Mouse (Mus musculus) MEL (cell line): ENCODE measurements around the gene Prpsap1. TPM values are rescaled to one million over a fixed set of nuclear protein-coding genes. Genes with fewer than 3 reads are reported as not detected.

Experiments
- DNase-seq: peaks from one replicate; pipeline ENCODE4 v3.0.0; 2011; ENCODE audit warnings: low read depth, low spot score
- H3K27ac ChIP-seq: 2 replicates; pipeline ENCODE4 v1.5.1; 2012; ENCODE audit warnings: low read depth, mild to moderate bottlenecking, control low read depth, low read length, moderate library complexity; ENCODE audit not compliant: control insufficient read depth
- H3K27me3 ChIP-seq, 2 experiments: fragments of 150-350 bp in 1 of 2; sonication (generic) in 1 of 2; 2 replicates each; pipeline ENCODE4 v1.6.1; 2012; ENCODE audit warnings: low read length in 2 of 2, mild to moderate bottlenecking in 2 of 2, improper control_type of control experiment in 1 of 2, moderate library complexity in 1 of 2; ENCODE audit not compliant: insufficient read depth in 2 of 2, control insufficient read depth in 1 of 2
- H3K36me3 ChIP-seq, 2 experiments: 2 replicates each; pipeline ENCODE4 v1.6.1; 2012 to 2014; ENCODE audit warnings: low read length in 2 of 2, improper control_type of control experiment in 1 of 2, inconsistent platforms in 1 of 2, mild to moderate bottlenecking in 1 of 2; ENCODE audit not compliant: insufficient read depth in 2 of 2, control insufficient read depth in 1 of 2
- H3K4me1 ChIP-seq, 2 experiments: fragments of 150-350 bp in 1 of 2; sonication (generic) in 1 of 2; 2 replicates each; pipeline ENCODE4 v1.6.1; 2012; ENCODE audit warnings: low read length in 2 of 2, improper control_type of control experiment in 1 of 2, mild to moderate bottlenecking in 1 of 2; ENCODE audit not compliant: insufficient read depth in 2 of 2, control insufficient read depth in 1 of 2
- H3K4me3 ChIP-seq, 2 experiments: fragments of 150-350 bp in 1 of 2; sonication (generic) in 1 of 2; 2 replicates each; pipeline ENCODE4 v1.5.1; 2012; ENCODE audit warnings: low read depth in 2 of 2, low read length in 2 of 2, mild to moderate bottlenecking in 2 of 2, moderate library complexity in 2 of 2, control low read depth in 1 of 2, improper control_type of control experiment in 1 of 2; ENCODE audit not compliant: control insufficient read depth in 1 of 2, insufficient read depth in 1 of 2
- H3K79me2 ChIP-seq: 2 replicates; pipeline ENCODE4 v1.6.1; 2012; ENCODE audit warnings: mild to moderate bottlenecking, low read length, moderate library complexity; ENCODE audit not compliant: control insufficient read depth, poor library complexity, insufficient read depth
- H3K9ac ChIP-seq: 2 replicates; pipeline ENCODE4 v1.6.1; 2012; ENCODE audit warnings: low read depth, mild to moderate bottlenecking, control low read depth, low read length, moderate library complexity; ENCODE audit not compliant: control insufficient read depth, poor library complexity, severe bottlenecking
- H3K9me3 ChIP-seq: fragments of 150-350 bp; sonication (generic); replicated peaks from 2 replicates; pipeline ENCODE4 v1.6.1; 2012; ENCODE audit warnings: mild to moderate bottlenecking, low read length, improper control_type of control experiment, moderate library complexity; ENCODE audit not compliant: insufficient read depth
- CHD2 ChIP-seq: IDR thresholded peaks from 2 replicates; pipeline ENCODE4 v1.6.1; 2011; ENCODE audit warnings: low read length, improper control_type of control experiment
- CTCF ChIP-seq, 3 experiments: IDR thresholded peaks in 2 of 3; conservative IDR thresholded peaks in 1 of 3; 2 replicates each; pipeline ENCODE4 v1.5.1; 2011 to 2012; ENCODE audit warnings: low read length in 3 of 3, low read depth in 2 of 3, mild to moderate bottlenecking in 2 of 3, improper control_type of control experiment in 1 of 3, inconsistent platforms in 1 of 3, mixed read lengths in 1 of 3, moderate library complexity in 1 of 3; ENCODE audit not compliant: control insufficient read depth in 1 of 3, insufficient read depth in 1 of 3, poor library complexity in 1 of 3, severe bottlenecking in 1 of 3
- ETS1 ChIP-seq: IDR thresholded peaks from 2 replicates; pipeline ENCODE4 v1.6.1; 2012; ENCODE audit warnings: low read depth, mild to moderate bottlenecking, inconsistent platforms, low read length, improper control_type of control experiment, moderate library complexity
- HCFC1 ChIP-seq: IDR thresholded peaks from 2 replicates; pipeline ENCODE4 v1.6.1; 2012; ENCODE audit warnings: low read depth, mild to moderate bottlenecking, inconsistent platforms, low read length, improper control_type of control experiment, moderate library complexity
- MAFK ChIP-seq: IDR thresholded peaks from 2 replicates; pipeline ENCODE4 v1.6.1; 2011; ENCODE audit warnings: low read depth, mild to moderate bottlenecking, low read length, improper control_type of control experiment, borderline replicate concordance
- MAZ ChIP-seq: IDR thresholded peaks from 2 replicates; pipeline ENCODE4 v1.6.1; 2012; ENCODE audit warnings: low read depth, mild to moderate bottlenecking, inconsistent platforms, low read length, improper control_type of control experiment
- MXI1 ChIP-seq: IDR thresholded peaks from 2 replicates; pipeline ENCODE4 v1.6.1; 2011; ENCODE audit warnings: mild to moderate bottlenecking, low read depth, low read length, improper control_type of control experiment
- MYB ChIP-seq: IDR thresholded peaks from 2 replicates; pipeline ENCODE4 v1.6.1; 2011; ENCODE audit warnings: mild to moderate bottlenecking, low read depth, low read length, improper control_type of control experiment
- NELFE ChIP-seq: IDR thresholded peaks from 2 replicates; pipeline ENCODE4 v1.6.1; 2011; ENCODE audit warnings: low read depth, low read length, improper control_type of control experiment
- NRF1 ChIP-seq: IDR thresholded peaks from 2 replicates; pipeline ENCODE4 v1.6.1; 2014; ENCODE audit warnings: low read depth, mild to moderate bottlenecking, inconsistent platforms, low read length, improper control_type of control experiment, moderate library complexity; ENCODE audit not compliant: poor library complexity, insufficient read depth, severe bottlenecking
- POLR2A ChIP-seq, 2 experiments: IDR thresholded peaks; 2 replicates each; pipeline ENCODE4 v1.6.1; 2011 to 2012; ENCODE audit warnings: low read length in 2 of 2, mild to moderate bottlenecking in 2 of 2, control low read depth in 1 of 2, improper control_type of control experiment in 1 of 2, low read depth in 1 of 2, moderate library complexity in 1 of 2; ENCODE audit not compliant: control insufficient read depth in 1 of 2, insufficient read depth in 1 of 2, poor library complexity in 1 of 2
- POLR2AphosphoS5 ChIP-seq: IDR thresholded peaks from 2 replicates; pipeline ENCODE4 v1.6.1; 2012; ENCODE audit warnings: low read depth, borderline replicate concordance, mild to moderate bottlenecking, inconsistent platforms, low read length, moderate library complexity, mixed read lengths
- RAD21 ChIP-seq: IDR thresholded peaks from 2 replicates; pipeline ENCODE4 v1.6.1; 2011; ENCODE audit warnings: mild to moderate bottlenecking, low read depth, low read length, improper control_type of control experiment
- RCOR1 ChIP-seq: IDR thresholded peaks from 2 replicates; pipeline ENCODE4 v1.6.1; 2012; ENCODE audit warnings: low read depth, mild to moderate bottlenecking, inconsistent platforms, low read length, improper control_type of control experiment
- SIN3A ChIP-seq: IDR thresholded peaks from 2 replicates; pipeline ENCODE4 v1.6.1; 2012; ENCODE audit warnings: low read length, improper control_type of control experiment, inconsistent platforms
- SMC3 ChIP-seq: IDR thresholded peaks from 2 replicates; pipeline ENCODE4 v1.6.1; 2011; ENCODE audit warnings: low read depth, low read length, improper control_type of control experiment
- TCF12 ChIP-seq: IDR thresholded peaks from 2 replicates; pipeline ENCODE4 v1.6.1; 2014; ENCODE audit warnings: low read depth, mild to moderate bottlenecking, inconsistent platforms, low read length, improper control_type of control experiment, moderate library complexity
- ZC3H11A ChIP-seq: IDR thresholded peaks from 2 replicates; pipeline ENCODE4 v1.6.1; 2012; ENCODE audit warnings: low read depth, mild to moderate bottlenecking, inconsistent platforms, low read length, improper control_type of control experiment
- ZKSCAN1 ChIP-seq: IDR thresholded peaks from 2 replicates; pipeline ENCODE4 v1.6.1; 2012; ENCODE audit warnings: low read depth, mild to moderate bottlenecking, inconsistent platforms, low read length, improper control_type of control experiment, moderate library complexity
- ZMIZ1 ChIP-seq: IDR thresholded peaks from 2 replicates; pipeline ENCODE4 v1.6.1; 2012; ENCODE audit warnings: low read depth, mild to moderate bottlenecking, inconsistent platforms, low read length, improper control_type of control experiment, moderate library complexity
- polyA plus RNA-seq, 2 experiments: library from polyadenylated mRNA; stranded (reverse) in 1 of 2; unstranded in 1 of 2; fragments of >175 nt in 1 of 2; fragments of >200 nt in 1 of 2; gene quantifications; 2 replicates each; pipeline versions ENCODE4 v1.2.1 to v1.2.4; 2012; ENCODE audit warnings: low replicate concordance in 2 of 2, low read depth in 1 of 2; ENCODE audit not compliant: insufficient read length in 2 of 2, insufficient read depth in 1 of 2, missing spikeins in 1 of 2
- total RNA-seq: library from RNA; depleted of rRNA; stranded (reverse); fragments of 300-350 nt; gene quantifications from 2 replicates; pipeline ENCODE4 v1.2.3, GENCODE M21; 2012

Gene Prpsap1
- total and polyA plus RNA-seq, 3 experiments, result 112 to 155 TPM; not detected in 1

DNA sequence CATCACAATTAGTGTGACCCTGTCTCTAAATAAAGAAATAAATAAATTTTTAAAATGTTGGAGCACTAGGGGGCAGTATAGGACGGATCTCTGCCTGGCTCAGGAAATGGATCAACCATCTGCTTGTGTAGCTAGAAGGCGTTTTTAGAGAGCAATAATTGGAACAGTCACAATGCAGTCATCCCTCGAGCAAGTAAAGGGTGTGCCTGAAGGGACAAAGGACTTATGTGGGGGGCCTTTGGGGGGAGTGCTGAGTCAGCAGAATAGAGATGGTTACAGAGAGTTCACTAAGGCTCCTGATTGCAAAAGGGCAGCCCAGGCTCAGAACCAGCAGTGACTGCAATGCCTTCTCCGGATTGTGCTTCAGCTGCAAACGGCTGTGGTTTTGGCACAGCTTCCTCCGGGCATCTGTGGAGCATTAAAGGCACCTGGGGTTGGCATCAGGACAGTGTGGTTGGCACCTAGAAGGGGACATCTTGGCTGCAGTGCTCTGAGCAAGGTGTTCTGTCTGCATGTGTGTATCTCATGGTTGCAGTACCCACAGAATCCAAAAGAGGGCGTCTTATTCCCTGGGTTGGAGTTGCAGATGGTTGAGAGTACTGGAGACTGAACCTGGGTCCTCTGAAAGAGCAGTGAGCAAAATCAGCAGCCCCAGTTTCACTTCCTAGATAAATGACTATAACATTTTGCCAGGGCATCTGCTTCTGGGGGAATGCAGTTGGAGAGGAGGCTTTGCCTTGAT is 7.2 kb upstream of the Prpsap1 start:
- Histone ChIP-seq H3K9ac (peak overlapping the region; percentile 37), H3K4me3 (peak overlapping the region in 1 of 2 experiments; percentile 17; a peak in 2 of 4 replicates), H3K27ac (peak overlapping the region; percentile 34), H3K27me3 (no peaks in the 10 kb centered on the region), H3K4me1 (peaks cover 10 to 38% of the 10 kb centered on the region in 2 experiments), H3K9me3 (no peaks in the 10 kb centered on the region), H3K79me2 (no peaks in the 10 kb centered on the region; the same call in 1 of the 2 replicates), H3K36me3 (peaks cover 0 to 20% of the 10 kb centered on the region in 2 experiments; a peak in 2 of 4 replicates)
- peak; percentile 89 for DNase-seq
- TF ChIP-seq POLR2AphosphoS5 (no peak), CTCF (IDR thresholded peaks at IDR 0.05 in 2 of 3, conservative IDR thresholded peaks at IDR 0.05 in 1 of 3; ENCODE audit: control insufficient read depth in 1 of 3, insufficient read depth in 1 of 3, low read depth in 2 of 3, low read length in 3 of 3, poor library complexity in 1 of 3, severe bottlenecking in 1 of 3) (peak; percentile 54 to 90 (median 71)), RCOR1 (no peak), MAFK (peak; percentile 100), ZMIZ1 (no peak), NRF1 (0 out of 2 replicates have a peak, but pooled peaks have one; percentile 10), ZC3H11A (peak; percentile 85), ZKSCAN1 (no peak), RAD21 (peak; percentile 87), SIN3A (peak; percentile 21; the same call in 1 of the 2 replicates), MXI1 (peak; percentile 53), TCF12 (0 out of 2 replicates have a peak, but pooled peaks have one; percentile 14), ETS1 (peak; percentile 47; the same call in 1 of the 2 replicates), SMC3 (peak; percentile 83), NELFE (peak; percentile 8; the same call in 1 of the 2 replicates), POLR2A (IDR thresholded peaks at IDR 0.05; ENCODE audit: control insufficient read depth in 1 of 2, insufficient read depth in 1 of 2, low read depth in 1 of 2, low read length in 2 of 2, poor library complexity in 1 of 2) (no peak), MYB (no peak), HCFC1 (peak; percentile 44; the same call in 1 of the 2 replicates), CHD2 (no peak), MAZ (0 out of 2 replicates have a peak, but pooled peaks have one; percentile 17)
